Mouse (Mus musculus) heart, embryonic 14.5 days (tissue): Measurements from ENCODE around the gene Ank3. TPM values are rescaled to one million over a fixed set of nuclear protein-coding genes. Genes with fewer than 3 reads are reported as not detected.

Experiments used
- ATAC-seq: fragments of 200-750 bp; cut with Nextera tagmentation; 2 replicates; pipeline ENCODE4 v1.8.0; 2017; ENCODE audit warnings: low read depth, moderate TSS enrichment; ENCODE audit not compliant: insufficient number of reproducible peaks, insufficient read depth, low FRiP score
- H3K27ac ChIP-seq, 2 experiments: fragments of 200-500 bp in 1 of 2; fragments of 300-500 bp in 1 of 2; sonication (generic) in 1 of 2; replicated peaks in 1 of 2; 2 replicates each; pipeline ENCODE4 v1.5.1; 2012 to 2014; ENCODE audit warnings: low read depth in 2 of 2, low read length in 2 of 2, control low read depth in 1 of 2, mild to moderate bottlenecking in 1 of 2, mixed read lengths in 1 of 2; ENCODE audit not compliant: control insufficient read depth in 1 of 2, insufficient read depth in 1 of 2
- H3K27me3 ChIP-seq: fragments of 300-500 bp; sonication (generic); 2 replicates; pipeline ENCODE4 v1.6.1; 2014; ENCODE audit warnings: mild to moderate bottlenecking, low read length, control low read depth; ENCODE audit not compliant: control insufficient read depth, insufficient read depth
- H3K36me3 ChIP-seq: fragments of 300-500 bp; sonication (generic); 2 replicates; pipeline ENCODE4 v1.6.1; 2014; ENCODE audit warnings: mild to moderate bottlenecking, control low read depth, low read length, mixed read lengths; ENCODE audit not compliant: control insufficient read depth, insufficient read depth
- H3K4me1 ChIP-seq, 2 experiments: fragments of 200-500 bp in 1 of 2; fragments of 300-500 bp in 1 of 2; sonication (generic) in 1 of 2; 2 replicates each; pipeline ENCODE4 v1.6.1; 2012 to 2014; ENCODE audit warnings: low read length in 2 of 2, control low read depth in 1 of 2, mixed read lengths in 1 of 2; ENCODE audit not compliant: control insufficient read depth in 2 of 2, insufficient read depth in 2 of 2
- H3K4me2 ChIP-seq: fragments of 300-500 bp; sonication (generic); 2 replicates; pipeline ENCODE4 v1.6.1; 2014; ENCODE audit warnings: mild to moderate bottlenecking, low read length
- H3K4me3 ChIP-seq, 2 experiments: fragments of 200-500 bp in 1 of 2; fragments of 300-500 bp in 1 of 2; sonication (generic) in 1 of 2; 2 replicates each; pipeline ENCODE4 v1.5.1; 2012 to 2014; ENCODE audit warnings: low read length in 2 of 2, mild to moderate bottlenecking in 2 of 2, control low read depth in 1 of 2, low read depth in 1 of 2, moderate library complexity in 1 of 2; ENCODE audit not compliant: control insufficient read depth in 1 of 2, insufficient read depth in 1 of 2
- H3K9ac ChIP-seq: fragments of 300-500 bp; sonication (generic); 2 replicates; pipeline ENCODE4 v1.6.1; 2014; ENCODE audit warnings: mild to moderate bottlenecking, low read length
- H3K9me3 ChIP-seq: fragments of 300-500 bp; sonication (generic); 2 replicates; pipeline ENCODE4 v1.6.1; 2016; ENCODE audit warnings: low read length, control low read depth; ENCODE audit not compliant: control insufficient read depth
- WGBS: fragments of 180-500 bp; shearing (Covaris S2); extraction: QIAGEN DNeasy Blood & Tissue Kit; methylation state at CpG from one replicate; pipeline ENCODE4 v1.1.7; 2014; 5-methylcytosine and 5-hydroxymethylcytosine counted together
- polyA plus RNA-seq: library from polyadenylated mRNA; unstranded; fragments of >200 nt; fragmentation: Nextera tagmentation; extraction: Ambion mirVana; gene quantifications from 2 replicates; pipeline ENCODE4 v1.2.1, GENCODE M21; 2014

Gene Ank3
- polyA plus RNA-seq, 1 experiment from 2014 or later: 43.2 TPM

DNA sequence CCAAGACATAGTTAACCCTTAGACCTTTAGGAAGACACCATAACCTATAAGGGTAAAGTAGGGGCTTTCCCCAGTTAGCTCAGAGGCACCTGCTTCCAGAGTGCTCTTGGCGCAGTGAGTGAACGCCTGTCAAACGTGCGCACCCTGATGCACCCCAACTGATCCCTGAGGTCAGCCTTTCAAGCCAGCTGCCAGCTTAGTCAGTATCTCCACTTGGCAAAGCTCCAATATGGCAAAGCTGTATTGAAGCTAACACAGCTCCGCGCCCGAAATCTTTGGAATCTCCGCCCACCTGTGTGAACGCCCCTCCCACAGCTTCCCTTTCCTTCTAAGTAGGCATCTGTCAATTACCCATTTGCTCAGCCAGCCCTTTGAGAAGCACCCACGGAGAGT, 662.1 kb downstream of the Ank3 start:
- peak overlapping the region; percentile 39 for H3K4me2 ChIP-seq
- H3K4me1 ChIP-seq: peaks cover 11 to 12% of the 10 kb centered on the region in 2 experiments
- no peak overlapping the region for H3K4me3 ChIP-seq
- no peak overlapping the region for H3K9ac ChIP-seq
- 27% methylated on average over 10 of the region's 10 CpGs for WGBS
- no peak for ATAC-seq
- no peaks in the 10 kb centered on the region for H3K27me3 ChIP-seq
- H3K9me3 ChIP-seq: 0 out of 2 replicates have a peak, but pooled peaks cover 3% of the 10 kb centered on the region
- no peaks in the 10 kb centered on the region for H3K36me3 ChIP-seq
- H3K27ac ChIP-seq: no peak overlapping the region

DNA sequence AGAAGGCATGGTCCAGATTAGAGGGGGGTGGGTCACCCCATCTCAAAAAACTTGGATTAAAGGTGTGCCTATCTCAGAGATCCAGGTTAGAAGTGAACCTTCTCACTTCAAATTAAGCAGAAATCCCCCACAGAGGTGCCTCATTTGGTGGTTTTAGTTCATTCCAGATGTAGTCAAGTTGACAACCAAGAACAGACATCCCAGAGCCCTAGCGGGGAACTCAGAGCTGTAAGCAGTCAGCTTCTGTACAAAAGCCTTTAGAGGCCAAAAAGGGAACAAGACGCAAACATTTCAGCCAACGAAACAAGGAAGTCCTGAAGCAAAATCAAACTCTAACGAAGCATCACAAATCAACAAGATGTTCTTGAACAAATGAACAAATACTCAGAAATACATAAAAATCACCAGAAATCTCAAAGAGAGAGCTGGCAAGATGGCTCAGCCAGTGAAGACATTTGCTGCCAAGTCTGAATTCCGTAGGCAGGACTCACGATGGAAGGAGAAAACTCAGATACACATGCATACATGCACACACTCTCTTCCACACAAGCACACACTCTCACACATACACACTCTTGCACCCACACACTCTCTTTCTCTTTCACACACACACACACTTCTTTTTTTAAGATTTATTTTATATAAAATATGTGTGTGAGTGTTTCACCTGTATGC, 665.4 kb downstream of the Ank3 start:
- Histone ChIP-seq H3K27ac (no peak overlapping the region), H3K4me3 (no peak overlapping the region), H3K4me1 (peaks cover 0 to 4% of the 10 kb centered on the region in 2 experiments; a peak in 2 of 4 replicates), H3K27me3 (no peaks in the 10 kb centered on the region), H3K36me3 (no peaks in the 10 kb centered on the region), H3K4me2 (no peak overlapping the region), H3K9ac (no peak overlapping the region), H3K9me3 (0 out of 2 replicates have a peak, but pooled peaks cover 3% of the 10 kb centered on the region)
- 88% methylated on average over 6 of the region's 6 CpGs for WGBS
- ATAC-seq: no peak

DNA sequence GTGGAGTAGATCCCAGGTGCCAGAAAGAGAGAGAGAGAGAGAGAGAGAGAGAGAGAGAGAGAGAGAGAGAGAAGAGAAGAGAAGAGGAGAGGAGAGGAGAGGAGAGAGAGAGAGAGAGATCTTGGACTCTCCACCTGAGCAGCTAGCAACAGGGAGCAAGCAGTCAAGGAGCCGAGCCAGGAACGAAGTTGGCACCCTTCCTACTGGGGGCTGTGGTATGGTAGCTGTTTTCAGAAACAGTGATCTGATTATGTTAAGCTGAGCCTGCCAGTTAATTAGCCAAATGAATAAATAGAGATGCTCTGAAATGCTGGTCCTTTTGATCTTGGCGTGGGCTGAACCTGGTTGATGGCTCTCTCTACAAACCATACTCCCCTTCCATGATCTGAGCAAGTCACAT, 666.6 kb downstream of the Ank3 start:
- Histone ChIP-seq H3K9me3 (0 out of 2 replicates have a peak, but pooled peaks cover 3% of the 10 kb centered on the region), H3K27me3 (no peaks in the 10 kb centered on the region), H3K4me2 (no peak overlapping the region), H3K9ac (no peak overlapping the region), H3K4me1 (peaks cover 0 to 4% of the 10 kb centered on the region in 2 experiments; a peak in 2 of 4 replicates), H3K36me3 (no peaks in the 10 kb centered on the region), H3K27ac (no peak overlapping the region), H3K4me3 (no peak overlapping the region)
- 87% methylated on average over 3 of the region's 3 CpGs for WGBS
- ATAC-seq: no peak

DNA sequence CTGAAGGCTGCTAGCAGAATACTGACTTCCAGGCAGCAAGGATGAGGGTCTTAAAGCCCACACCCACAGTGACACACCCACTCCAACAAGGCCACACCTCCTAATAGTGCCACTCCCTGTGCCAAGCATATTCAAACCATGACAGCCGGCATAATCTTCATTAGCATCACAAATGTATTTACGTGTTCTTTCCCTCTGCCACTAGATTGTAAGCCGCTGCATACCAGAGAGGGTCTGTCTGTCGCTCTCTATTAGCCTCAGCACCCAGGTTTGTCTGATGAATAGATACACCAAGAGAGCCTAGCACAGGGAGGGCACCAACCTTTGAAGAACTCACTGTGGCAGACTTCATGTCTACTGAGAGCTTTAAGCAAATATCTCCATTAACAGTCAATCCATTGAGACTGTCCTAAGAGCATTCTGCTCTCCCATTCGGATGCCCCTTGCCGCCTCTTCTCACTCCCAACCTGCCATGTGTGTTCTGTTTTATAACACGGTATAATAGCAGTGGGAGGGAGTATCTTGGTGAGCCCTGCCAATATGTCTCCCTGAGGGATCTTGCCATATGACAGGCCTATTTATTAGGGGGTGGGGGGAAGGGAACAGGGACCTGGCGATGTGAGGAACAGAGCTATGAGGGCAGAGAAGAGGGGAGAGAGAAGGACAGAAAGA, 668.1 kb downstream of the Ank3 start:
- Histone ChIP-seq H3K4me3 (no peak overlapping the region), H3K9ac (no peak overlapping the region), H3K4me1 (no peaks in the 10 kb centered on the region), H3K27me3 (no peaks in the 10 kb centered on the region), H3K36me3 (no peaks in the 10 kb centered on the region), H3K9me3 (peaks cover 7% of the 10 kb centered on the region; the same call in 1 of the 2 replicates), H3K27ac (no peak overlapping the region), H3K4me2 (no peak overlapping the region)
- ATAC-seq: no peak
- WGBS: 62% methylated on average over 8 of the region's 8 CpGs

DNA sequence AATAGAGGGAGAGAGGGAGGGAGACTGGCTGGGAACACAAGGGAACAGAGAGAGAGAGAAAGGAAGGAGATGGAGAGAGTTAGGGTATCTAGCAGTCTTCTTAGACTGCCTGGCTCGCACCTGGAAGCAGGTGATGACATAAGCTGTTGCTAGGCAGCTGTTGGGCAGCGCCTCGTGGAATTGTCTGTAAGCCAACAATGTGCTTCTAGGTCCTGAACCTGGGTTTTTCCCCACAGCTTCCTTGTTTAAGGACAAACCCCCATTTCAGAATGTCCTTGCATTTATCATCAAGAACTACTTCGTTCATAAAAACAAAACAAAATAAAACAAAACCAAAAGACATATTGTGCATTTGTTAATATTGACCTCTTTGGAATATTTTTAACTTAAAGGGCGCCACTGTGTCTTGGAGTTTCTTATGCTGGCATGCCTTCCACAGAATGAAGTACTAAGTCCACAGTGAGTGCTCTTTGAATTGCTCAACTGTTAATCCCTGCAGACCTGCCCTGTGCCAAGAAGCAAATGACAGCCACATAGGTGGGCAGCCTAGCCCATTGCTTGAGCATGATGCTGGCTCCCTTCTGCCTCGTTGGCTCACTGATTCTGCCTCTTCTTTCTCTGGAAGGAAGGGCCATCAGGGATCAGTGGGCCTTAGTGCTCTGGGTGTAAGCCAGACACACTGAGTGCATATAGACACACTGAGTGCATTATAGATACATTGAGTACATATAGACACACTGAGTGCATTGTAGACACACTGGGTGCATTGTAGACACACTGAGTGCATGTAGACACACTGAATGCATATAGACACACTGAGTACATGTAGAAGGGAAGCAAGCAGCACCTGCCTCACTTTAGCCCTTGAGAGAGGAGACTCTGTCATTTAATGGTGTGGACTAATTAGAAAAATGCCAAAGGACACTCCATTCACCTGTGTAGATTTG, 668.9 kb downstream of the Ank3 start:
- 59% methylated on average over 6 of the region's 6 CpGs for WGBS

DNA sequence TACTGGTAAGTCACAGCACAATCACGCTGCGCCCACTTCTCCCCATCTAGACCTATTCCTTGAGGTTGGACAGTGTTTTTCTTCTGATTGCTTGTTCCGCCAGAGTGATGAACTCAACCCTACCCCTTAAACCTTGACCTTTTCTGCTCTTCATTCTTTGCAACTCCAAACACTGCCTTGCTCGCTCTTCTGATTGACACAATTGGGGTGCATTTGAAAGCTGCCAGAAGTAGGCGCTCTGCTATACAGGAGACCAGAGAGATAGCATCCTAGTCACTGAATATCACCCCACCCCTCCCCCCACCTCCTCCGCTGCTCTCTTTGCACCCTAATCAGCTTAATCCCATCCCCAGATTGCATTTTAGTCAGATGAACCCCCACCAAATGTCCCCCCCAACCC, 670.7 kb downstream of the Ank3 start:
- 54% methylated on average over 6 of the region's 6 CpGs for WGBS
- Histone ChIP-seq H3K36me3 (no peaks in the 10 kb centered on the region), H3K4me3 (no peak overlapping the region), H3K9ac (no peak overlapping the region), H3K27ac (no peak overlapping the region), H3K4me1 (no peaks in the 10 kb centered on the region), H3K27me3 (no peaks in the 10 kb centered on the region), H3K9me3 (peaks cover 7% of the 10 kb centered on the region; the same call in 1 of the 2 replicates), H3K4me2 (no peak overlapping the region)
- ATAC-seq: no peak

More for the DNA sequence above, 668.9 kb downstream of the Ank3 start:
- H3K4me1 ChIP-seq: no peaks in the 10 kb centered on the region
- H3K9me3 ChIP-seq: peaks cover 7% of the 10 kb centered on the region; the same call in 1 of the 2 replicates
- no peak overlapping the region for H3K4me3 ChIP-seq
- H3K27me3 ChIP-seq: no peaks in the 10 kb centered on the region
- H3K4me2 ChIP-seq: no peak overlapping the region
- ATAC-seq: no peak
- H3K36me3 ChIP-seq: no peaks in the 10 kb centered on the region
- no peak overlapping the region for H3K27ac ChIP-seq
- H3K9ac ChIP-seq: no peak overlapping the region

DNA sequence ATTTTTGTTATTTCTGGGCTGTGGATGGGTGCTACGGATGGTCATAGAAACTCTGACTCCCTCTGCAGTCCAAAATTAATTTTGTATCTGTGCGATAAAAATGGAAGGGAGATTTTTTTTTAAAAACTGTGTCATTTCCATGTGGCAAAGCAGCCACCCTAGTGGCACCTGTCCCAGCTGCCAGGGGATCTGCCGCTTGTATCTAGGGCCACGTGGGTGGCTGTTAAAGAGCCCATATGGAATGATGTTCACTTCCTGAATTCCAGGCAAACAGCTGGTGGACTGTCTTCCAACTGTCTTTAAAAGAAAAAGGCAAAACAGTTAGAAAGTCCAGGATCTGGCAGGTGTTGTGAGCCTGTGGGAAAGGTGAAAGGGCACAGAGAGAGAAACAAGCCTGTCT, 672.8 kb downstream of the Ank3 start:
- no peak overlapping the region for H3K27ac ChIP-seq
- 79% methylated on average over 4 of the region's 4 CpGs for WGBS
- H3K36me3 ChIP-seq: no peaks in the 10 kb centered on the region
- no peak for ATAC-seq
- no peak overlapping the region for H3K4me2 ChIP-seq
- H3K4me1 ChIP-seq: no peaks in the 10 kb centered on the region
- H3K9me3 ChIP-seq: peaks cover 5% of the 10 kb centered on the region; the same call in 1 of the 2 replicates
- H3K4me3 ChIP-seq: no peak overlapping the region
- H3K9ac ChIP-seq: no peak overlapping the region
- H3K27me3 ChIP-seq: no peaks in the 10 kb centered on the region
